Mouse (Mus musculus) CD4-positive, CD25-positive, alpha-beta regulatory T cell, adult 4 months (primary cell): Measurements from ENCODE around the gene Krtap2-4. TPM values are rescaled to one million over a fixed set of nuclear protein-coding genes. Genes with fewer than 3 reads are reported as not detected.

Source experiments
- ATAC-seq: one replicate; pipeline ENCODE4 v1.8.0; 2017
- polyA plus RNA-seq, 2 experiments: library from polyadenylated mRNA; unstranded; fragments of 100-300 nt; shearing (Covaris generic); gene quantifications; one replicate each; pipeline ENCODE4 v1.2.1; 2017

Gene Krtap2-4
- polyA plus RNA-seq, 2 experiments from 2014 or later = not detected

GRCm38 (mm10) chr11:99581564-99581963, 33.1 kb downstream of the Krtap2-4 start:
- ATAC-seq = no peak

GRCm38 (mm10) chr11:99581051-99581450, 33.6 kb downstream of the Krtap2-4 start:
- no peak for ATAC-seq

DNA sequence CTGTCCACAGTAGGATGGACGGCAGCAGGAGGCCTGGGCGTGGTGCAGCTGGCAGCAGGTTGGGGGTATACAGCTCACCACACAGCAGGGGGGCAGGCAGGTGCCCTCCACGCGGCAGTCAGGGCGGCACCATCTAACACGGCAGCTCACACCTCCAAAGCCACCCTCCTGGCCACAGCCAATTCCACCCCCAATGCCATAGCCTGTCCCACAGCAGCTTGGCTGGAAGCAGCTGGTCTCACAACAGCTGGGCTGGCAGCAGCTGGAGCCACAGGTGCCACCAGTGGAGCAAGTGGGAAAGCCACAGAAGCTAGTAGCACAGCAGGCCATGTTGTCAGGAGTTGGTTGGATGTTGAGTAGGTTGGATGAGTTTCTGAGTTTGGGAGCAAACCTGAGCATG, 34.0 kb downstream of the Krtap2-4 start, which contains the start of gene Krtap1-5:
TSS of gene Krtap1-5 (minus strand) at position 381 of the 400 bp plus-strand sequence.
- ATAC-seq = no peak

GRCm38 (mm10) chr11:99574106-99574505, 40.5 kb downstream of the Krtap2-4 start:
- ATAC-seq = no peak

GRCm38 (mm10) chr11:99573164-99573563, 41.5 kb downstream of the Krtap2-4 start:
- no peak for ATAC-seq

- no peak for ATAC-seq
These were observed 48.1 kb downstream of the Krtap2-4 start, which contains the start of gene Krtap3-1 for GRCm38 (mm10) chr11:99566530-99566929. Gene Krtap3-1, minus strand, starts transcription at chr11:99566630.

Other genes starting within 250 kb of the Krtap2-4 start
- not detected for gene Krt28, start 239.9 kb downstream of the Krtap2-4 start, polyA plus RNA-seq
- gene Krt10, start 225.5 kb downstream of the Krtap2-4 start, polyA plus RNA-seq = 1 to 10 TPM; 8.8 to 9.7 TPM
- gene Krt12, start 192.6 kb downstream of the Krtap2-4 start, polyA plus RNA-seq = not detected
- not detected for gene Krt20, start 176.7 kb downstream of the Krtap2-4 start, polyA plus RNA-seq
- not detected for gene Krt23, start 121.7 kb downstream of the Krtap2-4 start, polyA plus RNA-seq
- not detected for gene Krt39, start 93.5 kb downstream of the Krtap2-4 start, polyA plus RNA-seq
- gene Krt40, start 71.7 kb downstream of the Krtap2-4 start, polyA plus RNA-seq = not detected
- gene Krtap3-3, start 64.0 kb downstream of the Krtap2-4 start, polyA plus RNA-seq = not detected
- gene Krtap3-2, start 58.0 kb downstream of the Krtap2-4 start, polyA plus RNA-seq = not detected
- not detected for gene Gm11939, start 55.4 kb downstream of the Krtap2-4 start, polyA plus RNA-seq
- gene Krtap3-1, start 48.2 kb downstream of the Krtap2-4 start, polyA plus RNA-seq = not detected
- gene Krtap1-5, start 33.8 kb downstream of the Krtap2-4 start, polyA plus RNA-seq = not detected
- not detected for gene Krtap1-4, start 31.2 kb downstream of the Krtap2-4 start, polyA plus RNA-seq
- gene Krtap1-3, start 23.5 kb downstream of the Krtap2-4 start, polyA plus RNA-seq = not detected
- not detected for gene Krtap9-3, start 16.7 kb downstream of the Krtap2-4 start, polyA plus RNA-seq
- not detected for gene Gm11938, start 11.5 kb downstream of the Krtap2-4 start, polyA plus RNA-seq
- gene Gm11937, start 4.7 kb downstream of the Krtap2-4 start, polyA plus RNA-seq = not detected
- gene Gm11562, start 5.6 kb upstream of the Krtap2-4 start, polyA plus RNA-seq = not detected
- not detected for gene Krtap4-1, start 13.4 kb upstream of the Krtap2-4 start, polyA plus RNA-seq
- not detected for gene Krtap4-2, start 20.2 kb upstream of the Krtap2-4 start, polyA plus RNA-seq
- gene Krtap4-7, start 29.2 kb upstream of the Krtap2-4 start, polyA plus RNA-seq = not detected
- not detected for gene Gm11555, start 35.4 kb upstream of the Krtap2-4 start, polyA plus RNA-seq
- not detected for gene Gm11563, start 44.1 kb upstream of the Krtap2-4 start, polyA plus RNA-seq
- gene Krtap4-6, start 51.1 kb upstream of the Krtap2-4 start, polyA plus RNA-seq = not detected
- not detected for gene Gm14190, start 75.9 kb upstream of the Krtap2-4 start, polyA plus RNA-seq
- not detected for gene Gm14180, start 119.4 kb upstream of the Krtap2-4 start, polyA plus RNA-seq
- gene Gm11595, start 158.1 kb upstream of the Krtap2-4 start, polyA plus RNA-seq = not detected
- not detected for gene Krtap4-8, start 165.9 kb upstream of the Krtap2-4 start, polyA plus RNA-seq
- not detected for gene Krtap4-9, start 170.4 kb upstream of the Krtap2-4 start, polyA plus RNA-seq
- gene Gm11596, start 178.6 kb upstream of the Krtap2-4 start, polyA plus RNA-seq = not detected
- gene Gm11569, start 184.1 kb upstream of the Krtap2-4 start, polyA plus RNA-seq = not detected
- gene Gm11554, start 189.6 kb upstream of the Krtap2-4 start, polyA plus RNA-seq = not detected
- not detected for gene Krtap4-13, start 195.0 kb upstream of the Krtap2-4 start, polyA plus RNA-seq
- gene Gm11564, start 200.8 kb upstream of the Krtap2-4 start, polyA plus RNA-seq = not detected
- not detected for gene 2300003K06Rik, start 223.2 kb upstream of the Krtap2-4 start, polyA plus RNA-seq
- not detected for gene Krtap4-16, start 236.8 kb upstream of the Krtap2-4 start, polyA plus RNA-seq
- gene Gm11568, start 243.1 kb upstream of the Krtap2-4 start, polyA plus RNA-seq = not detected
- gene Gm11559, start 249.6 kb upstream of the Krtap2-4 start, polyA plus RNA-seq = not detected